Mouse (Mus musculus) liver, adult 2 months (tissue): ENCODE measurements around the gene Mup4. TPM values are rescaled to one million over a fixed set of nuclear protein-coding genes. Genes with fewer than 3 reads are reported as not detected.
"Not testable (repeated sequence)": the region's sequence is repeated elsewhere in the genome, so short reads cannot be mapped to it uniquely, and the experiment has no call there.

Source experiments
- DNase-seq: peaks from one replicate; pipeline ENCODE4 v3.0.0-alpha.2; 2011; ENCODE audit warnings: low read depth, low spot score; ENCODE audit errors: extremely low read depth
- H3K27ac ChIP-seq: fragments of 200-500 bp; replicated peaks from 2 replicates; pipeline ENCODE4 v1.5.1; 2012; ENCODE audit warnings: low read depth, mild to moderate bottlenecking, control low read depth, inconsistent platforms, low read length; ENCODE audit not compliant: insufficient read depth
- H3K27me3 ChIP-seq: fragments of 200-500 bp; 2 replicates; pipeline ENCODE4 v1.6.1; 2012; ENCODE audit warnings: mild to moderate bottlenecking, moderate library complexity, low read length, inconsistent platforms; ENCODE audit not compliant: control insufficient read depth, insufficient read depth
- H3K36me3 ChIP-seq: fragments of 200-500 bp; 2 replicates; pipeline ENCODE4 v1.6.1; 2012; ENCODE audit warnings: low read length, inconsistent platforms; ENCODE audit not compliant: control insufficient read depth, insufficient read depth
- H3K4me1 ChIP-seq: fragments of 200-500 bp; 2 replicates; pipeline ENCODE4 v1.6.1; 2011; ENCODE audit warnings: low read length; ENCODE audit not compliant: control insufficient read depth, insufficient read depth
- H3K4me3 ChIP-seq: fragments of 200-500 bp; 2 replicates; pipeline ENCODE4 v1.5.1; 2011; ENCODE audit warnings: low read depth, mild to moderate bottlenecking, control low read depth, low read length, moderate library complexity; ENCODE audit not compliant: insufficient read depth
- H3K79me2 ChIP-seq: fragments of 200-500 bp; 2 replicates; pipeline ENCODE4 v1.6.1; 2012; ENCODE audit warnings: inconsistent platforms, mild to moderate bottlenecking, low read length, moderate library complexity; ENCODE audit not compliant: control insufficient read depth, insufficient read depth
- H3K9ac ChIP-seq: fragments of 200-500 bp; 2 replicates; pipeline ENCODE4 v1.6.1; 2012; ENCODE audit warnings: low read depth, mild to moderate bottlenecking, control low read depth, inconsistent platforms, low read length
- CTCF ChIP-seq: fragments of 200-500 bp; IDR thresholded peaks from 2 replicates; pipeline ENCODE4 v1.5.1; 2011; ENCODE audit warnings: low read depth, low read length, control low read depth
- POLR2A ChIP-seq: fragments of 200-500 bp; IDR thresholded peaks from 2 replicates; pipeline ENCODE4 v1.6.1; 2011; ENCODE audit warnings: low read length, control low read depth; ENCODE audit not compliant: insufficient read depth; ENCODE audit errors: extremely low read depth
- WGBS: fragments of 180-500 bp; shearing (Covaris S2); methylation state at CpG from one replicate; pipeline ENCODE4 v1.1.7; 2018; 5-methylcytosine and 5-hydroxymethylcytosine counted together
- polyA plus RNA-seq: library from polyadenylated mRNA; depleted of rRNA; stranded (reverse); fragments of >200 nt; gene quantifications from 2 replicates; pipeline ENCODE4 v1.2.3, GENCODE M21; 2012; rRNA removed
- total RNA-seq: library from RNA; depleted of rRNA; stranded (reverse); fragments of >200 nt; gene quantifications from 2 replicates; pipeline ENCODE4 v1.2.3, GENCODE M21; 2014; rRNA removed

Mup4 gene
- total RNA-seq (not detected in 2 replicates), polyA plus RNA-seq (not detected in 2 replicates)

DNA sequence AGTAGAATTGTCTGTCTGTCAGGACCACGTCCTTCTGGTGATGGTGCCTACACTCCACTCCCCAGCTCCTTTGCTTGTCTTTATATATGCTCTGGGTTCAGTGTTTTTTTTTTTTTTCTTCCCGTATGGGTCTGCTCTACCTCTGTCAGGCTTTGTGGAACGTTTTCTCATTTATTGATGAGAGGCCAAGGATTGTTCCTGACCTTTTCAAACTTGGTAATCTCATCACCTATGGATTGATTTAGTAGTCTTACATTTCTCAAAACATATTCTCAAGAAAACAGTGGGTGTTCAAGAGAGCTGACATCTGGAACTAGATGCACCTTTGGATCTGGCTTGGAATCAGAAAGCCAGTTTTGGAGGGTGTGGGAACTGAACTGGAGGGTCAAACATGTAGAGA, at the start of gene Mup4:
Gene Mup4 (minus strand): TSS at position 101 of the 400 bp plus-strand sequence.
- WGBS = 78% methylated on average over 3 of the region's 3 CpGs
- TF ChIP-seq CTCF (no peak), POLR2A (no peak)

DNA sequence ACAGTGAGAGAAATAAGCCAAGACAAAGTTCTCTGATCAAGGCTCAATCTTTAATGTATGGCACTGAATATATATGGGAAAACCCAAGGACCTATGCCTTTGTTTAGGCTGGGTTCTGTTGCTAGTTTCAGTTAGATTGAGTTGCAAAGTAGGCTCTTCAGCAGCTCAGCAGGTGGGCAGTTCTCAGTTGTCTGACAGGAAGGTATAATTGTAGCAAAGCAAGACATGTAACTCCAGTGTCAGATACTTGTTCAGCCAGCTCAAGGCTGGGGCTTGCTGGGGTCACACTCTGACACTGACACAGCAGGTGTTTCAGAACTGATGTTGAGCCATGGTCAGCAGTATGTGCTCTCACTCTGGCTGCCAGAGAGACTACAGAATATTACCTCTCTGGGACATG, 37.4 kb upstream of the Mup4 start:
- H3K27me3 ChIP-seq, H3K9ac ChIP-seq, H3K36me3 ChIP-seq, H3K4me3 ChIP-seq, H3K79me2 ChIP-seq, DNase-seq, H3K4me1 ChIP-seq, H3K27ac ChIP-seq: not testable (repeated sequence)

More for the DNA sequence above, at the start of gene Mup4:
- Histone ChIP-seq H3K79me2 (no peaks in the 10 kb centered on the region), H3K36me3 (no peaks in the 10 kb centered on the region), H3K4me3 (no peak within 1 kb of the TSS), H3K27ac (no peak within 1 kb of the TSS), H3K27me3 (no peaks in the 10 kb centered on the region), H3K4me1 (no peaks in the 10 kb centered on the region), H3K9ac (no peak within 1 kb of the TSS)
- no peak for DNase-seq

DNA sequence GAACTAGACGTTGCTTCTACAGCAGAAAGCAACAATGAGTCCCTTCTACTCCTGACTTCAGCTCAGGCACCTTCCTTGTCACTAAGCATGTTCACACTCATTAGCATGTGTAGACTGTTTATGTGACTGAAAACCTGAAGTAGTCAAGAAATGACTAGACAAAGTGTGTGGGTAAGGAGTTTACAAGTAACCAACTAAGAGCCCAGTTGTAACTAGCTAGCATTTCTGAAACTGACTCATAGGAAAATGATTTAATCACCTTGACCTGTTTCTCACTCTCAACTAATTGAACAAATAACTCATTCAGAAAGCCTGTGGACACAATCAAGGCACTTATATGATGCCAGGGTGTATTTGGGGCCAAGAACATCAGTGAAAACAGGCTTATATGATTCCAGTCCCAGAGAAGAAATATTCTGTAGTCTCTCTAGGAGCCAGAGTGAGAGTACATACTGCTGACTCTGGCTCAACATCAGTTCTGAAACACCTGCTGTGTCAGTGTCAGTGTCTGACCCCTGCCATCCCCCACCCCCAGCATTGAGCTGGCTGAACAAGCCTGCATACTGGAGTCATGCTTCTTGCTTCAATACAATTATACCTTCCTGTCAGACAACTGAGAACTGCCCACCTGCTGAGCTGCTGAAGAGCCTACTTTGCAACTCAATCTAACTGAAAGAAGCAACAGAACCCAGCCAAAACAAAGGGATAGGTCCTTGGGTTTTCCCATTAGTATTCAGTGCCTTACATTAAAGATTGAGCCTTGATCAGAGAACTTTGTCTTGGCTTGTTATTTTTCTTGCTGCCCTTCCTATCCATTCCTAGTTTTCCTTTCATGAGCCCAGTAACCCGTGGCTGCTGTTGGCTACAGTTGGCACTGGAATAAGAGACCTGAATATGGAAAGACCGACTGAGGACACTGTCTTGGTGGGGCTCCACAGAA, 3.2 kb upstream of the Mup4 start, which contains the start of gene Mup6:
Gene Mup6 (plus strand): TSS at position 890 of the 940 bp plus-strand sequence.
- no peaks in the 10 kb centered on the region for H3K4me1 ChIP-seq
- H3K36me3 ChIP-seq = no peaks in the 10 kb centered on the region
- no peak within 1 kb of the TSS for H3K9ac ChIP-seq
- no peak within 1 kb of the TSS for H3K27ac ChIP-seq
- H3K79me2 ChIP-seq = no peaks in the 10 kb centered on the region
- TF ChIP-seq POLR2A (no peak), CTCF (no peak)
- no peak for DNase-seq
- WGBS = 58% methylated on average over 3 of the region's 3 CpGs
- H3K27me3 ChIP-seq = no peaks in the 10 kb centered on the region
- no peak within 1 kb of the TSS for H3K4me3 ChIP-seq

DNA sequence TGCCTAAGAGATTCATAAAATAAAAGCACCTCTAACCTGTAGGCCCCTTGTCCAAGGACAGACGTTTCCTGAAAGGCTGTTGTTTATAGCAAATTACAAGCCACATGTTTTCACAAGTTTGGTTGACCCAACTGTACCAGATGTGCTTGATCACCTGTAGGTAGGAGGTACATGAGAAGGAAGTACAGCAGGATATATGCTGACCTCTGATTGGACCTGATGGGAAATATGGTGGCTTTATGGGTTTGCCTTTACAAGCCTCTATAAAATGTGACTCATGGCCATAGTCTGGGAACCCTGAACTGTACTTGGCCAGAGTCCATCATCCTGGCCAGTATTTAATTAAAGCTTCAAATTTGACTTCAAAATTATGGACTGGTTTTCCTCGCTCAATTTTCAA, 23.0 kb downstream of the Mup4 start:
- DNase-seq = no peak
- 73% methylated on average over 2 of the region's 2 CpGs for WGBS
- no peak overlapping the region for H3K9ac ChIP-seq

DNA sequence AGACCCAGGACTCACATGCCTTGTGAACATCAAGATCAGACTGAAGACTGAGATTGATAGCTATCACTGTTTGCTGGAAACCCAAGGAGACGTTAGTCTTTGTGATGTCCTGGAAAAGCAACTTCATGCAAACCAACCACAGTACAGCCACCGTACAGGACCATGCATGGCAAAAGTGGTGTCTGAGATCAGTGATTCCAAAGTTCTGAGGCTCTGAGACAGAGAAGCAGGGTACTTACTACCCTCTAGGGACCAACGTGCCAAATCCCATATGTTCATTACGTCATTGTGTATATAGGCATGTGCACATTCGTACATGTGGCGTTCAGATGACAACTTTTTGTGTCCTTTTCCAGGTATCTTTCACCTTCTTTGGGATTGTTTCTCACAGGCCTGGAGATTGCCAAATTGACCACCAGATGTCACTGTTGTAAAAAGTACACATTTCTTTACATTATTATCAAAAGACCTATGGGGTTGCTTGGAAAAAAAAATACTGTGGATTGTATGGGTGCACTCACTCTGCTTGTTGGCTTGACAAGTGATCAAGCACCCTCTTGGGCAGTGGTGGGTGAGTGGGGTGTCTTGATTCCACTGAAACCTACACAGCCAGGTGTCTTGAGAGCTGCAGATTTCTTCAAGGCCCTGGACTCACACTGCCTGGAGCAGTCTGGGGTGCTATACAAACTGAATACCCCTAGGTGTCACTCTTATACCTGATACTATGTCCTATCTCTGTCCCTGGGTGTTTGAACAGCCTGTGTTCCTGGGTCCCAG, 27.8 kb downstream of the Mup4 start:
- DNase-seq = peak; percentile 7
- WGBS = 49% methylated on average over 6 of the region's 6 CpGs

More for the DNA sequence above, 23.0 kb downstream of the Mup4 start:
- Histone ChIP-seq H3K27ac (no peak overlapping the region), H3K4me1 (no peaks in the 10 kb centered on the region), H3K36me3 (no peaks in the 10 kb centered on the region), H3K27me3 (0 out of 2 replicates have a peak, but pooled peaks cover 2% of the 10 kb centered on the region), H3K79me2 (no peaks in the 10 kb centered on the region), H3K4me3 (no peak overlapping the region)
- TF ChIP-seq CTCF = no peak
- no peak for TF ChIP-seq POLR2A

GRCm38 (mm10) chr4:59928347-59928746, 32.2 kb downstream of the Mup4 start:
- H3K9ac ChIP-seq = no peak overlapping the region
- H3K4me3 ChIP-seq = no peak overlapping the region
- H3K79me2 ChIP-seq = no peaks in the 10 kb centered on the region
- TF ChIP-seq POLR2A = no peak
- TF ChIP-seq CTCF = peak; percentile 73
- H3K27ac ChIP-seq = no peak overlapping the region
- no peaks in the 10 kb centered on the region; the same call in 1 of the 2 replicates for H3K27me3 ChIP-seq
- no peaks in the 10 kb centered on the region for H3K36me3 ChIP-seq
- WGBS = 14% methylated on average over 6 of the region's 6 CpGs
- no peaks in the 10 kb centered on the region for H3K4me1 ChIP-seq
- DNase-seq = peak; percentile 66

More for the DNA sequence above, 27.8 kb downstream of the Mup4 start:
- TF ChIP-seq POLR2A = no peak
- TF ChIP-seq CTCF = peak; percentile 13; the same call in 1 of the 2 replicates
- no peaks in the 10 kb centered on the region for H3K4me1 ChIP-seq
- H3K9ac ChIP-seq = no peak overlapping the region
- H3K27me3 ChIP-seq = no peaks in the 10 kb centered on the region
- H3K36me3 ChIP-seq = no peaks in the 10 kb centered on the region
- no peak overlapping the region for H3K27ac ChIP-seq
- no peak overlapping the region for H3K4me3 ChIP-seq
- H3K79me2 ChIP-seq = no peaks in the 10 kb centered on the region
